Mouse (Mus musculus) MEL-GATA-1-ER (cell line): ENCODE data around the gene Pakap.

Experiments
- DNase-seq: peaks from one replicate; pipeline ENCODE4 v3.0.0-alpha.2; 2012; ENCODE audit warnings: low read depth; ENCODE audit errors: extremely low read depth

Gene Pakap

DNA sequence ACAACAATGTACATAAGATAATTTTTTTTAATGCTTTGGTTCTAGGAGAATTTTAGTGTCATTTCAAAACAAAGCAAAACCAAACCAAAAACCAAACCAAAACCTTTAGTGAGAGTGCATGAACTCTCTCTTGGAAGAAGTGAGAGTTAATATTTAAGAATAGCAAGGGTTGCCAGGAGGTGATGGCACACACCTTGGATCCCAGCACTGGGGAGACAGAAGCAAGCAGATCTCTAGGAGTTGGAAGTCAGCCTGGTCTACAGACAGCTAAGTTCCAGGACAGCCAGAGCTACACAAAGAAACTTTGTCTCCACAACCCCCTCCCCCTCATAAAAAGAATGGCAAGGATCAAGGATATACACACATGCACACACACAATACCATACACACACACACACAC lies 345.0 kb downstream of the Pakap start:
- no peak for DNase-seq

DNA sequence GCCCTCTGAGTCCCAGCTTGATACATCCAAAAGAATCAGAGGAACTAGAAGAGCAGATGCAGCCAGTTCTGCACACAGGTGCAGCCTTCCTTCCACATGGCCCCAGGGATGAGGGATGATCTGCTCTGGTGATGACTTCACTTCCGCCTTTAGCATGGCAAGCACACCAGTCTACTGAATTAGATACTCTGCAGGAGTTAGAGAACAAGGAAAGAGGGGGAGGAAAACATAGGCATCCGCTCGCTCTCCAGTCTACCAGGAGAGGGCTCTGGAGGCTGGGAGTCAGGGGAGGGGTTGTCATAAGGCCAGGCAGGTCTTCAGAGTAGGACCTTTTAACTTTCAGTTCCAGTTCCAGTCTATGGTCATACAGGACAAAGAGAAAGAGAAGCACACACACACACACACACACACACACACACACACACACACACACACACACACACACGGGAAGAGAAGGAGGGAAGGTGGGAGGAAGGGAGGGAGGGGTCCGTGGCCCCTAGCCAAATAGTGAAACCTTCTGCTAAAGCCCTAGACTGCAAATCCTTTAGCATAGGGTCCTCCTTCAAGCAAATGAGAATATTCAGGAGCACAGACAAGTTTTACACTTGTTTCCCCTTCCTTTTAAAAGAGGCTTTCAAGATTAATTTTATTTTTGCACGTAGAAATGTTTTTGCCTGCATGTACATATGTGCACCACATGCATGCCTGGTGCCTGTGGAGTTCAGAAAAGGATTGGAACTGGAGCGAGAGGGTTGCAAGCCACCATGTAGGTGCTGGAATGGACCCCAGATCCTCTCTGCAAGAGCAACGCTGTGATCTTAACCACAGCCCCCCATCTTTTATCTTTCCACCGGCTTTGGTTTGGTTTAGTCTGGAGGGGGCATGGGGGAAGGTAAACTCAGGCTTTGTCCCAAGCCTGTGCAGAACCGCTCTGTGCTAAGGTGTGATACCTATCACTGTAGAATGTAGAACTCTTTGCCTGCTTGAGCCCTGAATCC lies 346.5 kb downstream of the Pakap start:
- DNase-seq: no peak

DNA sequence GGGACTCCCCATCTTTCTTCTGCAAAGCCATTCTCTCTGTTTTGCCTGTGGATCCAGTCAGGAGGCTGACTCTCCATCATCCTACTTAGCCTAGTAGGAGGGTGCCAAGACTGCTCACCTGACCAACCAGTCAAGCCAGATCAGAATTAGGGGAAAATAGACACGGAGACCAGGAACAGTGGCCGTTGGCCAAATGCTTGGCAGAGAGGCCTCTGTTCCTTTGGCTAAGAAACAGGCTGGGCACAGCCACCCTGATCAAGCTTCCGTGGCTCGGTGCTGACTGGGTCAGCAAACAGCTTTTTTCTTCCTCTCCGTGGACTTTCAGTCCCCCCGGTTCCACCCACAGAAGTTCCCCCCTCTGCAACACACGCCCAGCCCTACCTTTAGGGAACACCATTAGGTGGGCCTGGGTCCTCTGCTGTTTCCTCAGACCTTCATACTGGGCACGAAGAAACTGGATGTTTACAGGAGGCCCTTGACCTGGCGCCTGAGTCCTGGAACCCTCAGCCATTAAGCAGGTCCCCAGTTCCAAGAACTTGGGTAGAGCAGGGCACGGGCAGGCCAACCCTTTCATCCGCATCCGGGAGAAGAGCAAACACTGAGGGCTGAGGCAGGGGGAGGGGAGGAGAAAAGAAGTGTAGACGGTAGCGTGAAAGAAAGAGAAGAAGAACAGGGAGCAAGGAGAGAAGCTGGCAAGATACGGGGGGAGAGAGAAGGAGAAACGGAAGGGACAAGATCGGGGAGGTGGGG lies 347.4 kb downstream of the Pakap start:
- no peak for DNase-seq

DNA sequence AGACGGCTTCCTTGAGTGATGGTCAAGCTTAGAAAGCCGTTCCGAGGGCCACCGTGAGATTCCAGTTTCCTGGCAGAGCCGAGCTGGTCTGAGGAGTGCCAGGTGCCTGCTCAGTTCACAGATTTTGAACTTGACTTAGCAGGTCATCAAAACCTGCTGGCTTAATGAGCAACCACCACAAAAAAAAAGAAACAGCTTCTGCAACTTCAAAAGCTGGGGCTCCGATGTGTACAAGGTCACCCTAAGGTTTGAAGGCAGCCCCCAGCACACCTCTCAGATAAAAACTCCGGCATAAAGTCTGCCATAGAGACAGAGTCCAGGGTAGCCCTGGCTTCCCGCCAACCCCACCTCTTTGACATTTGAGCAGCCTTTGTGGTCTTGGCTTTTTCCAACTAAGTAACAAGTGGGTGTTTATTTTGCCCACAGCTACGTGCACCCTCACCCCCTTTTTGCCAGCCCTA lies 348.3 kb downstream of the Pakap start, which contains the start of gene D630039A03Rik:
TSS of gene D630039A03Rik (minus strand) at position 97 of the 461 bp plus-strand sequence.
- DNase-seq: no peak

DNA sequence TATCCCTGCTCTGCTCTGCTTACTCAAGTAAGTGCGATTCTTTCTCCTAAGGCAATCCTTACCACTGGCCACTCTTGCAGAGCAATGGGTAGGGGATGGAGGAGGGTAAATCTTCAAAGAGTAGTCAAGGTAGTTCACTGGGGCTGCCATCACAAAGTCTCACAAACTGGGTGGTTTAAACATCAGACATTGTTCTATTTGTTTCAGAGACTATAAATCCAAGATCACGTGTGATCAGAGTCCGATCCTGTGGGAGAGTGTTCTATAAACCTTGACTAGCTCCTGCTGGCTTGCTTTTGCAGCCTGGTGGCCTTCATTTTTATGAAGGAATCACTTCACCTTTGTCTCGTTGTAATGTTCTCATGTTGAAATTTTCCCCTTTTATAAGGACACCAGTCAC lies 348.7 kb downstream of the Pakap start:
- DNase-seq: no peak

DNA sequence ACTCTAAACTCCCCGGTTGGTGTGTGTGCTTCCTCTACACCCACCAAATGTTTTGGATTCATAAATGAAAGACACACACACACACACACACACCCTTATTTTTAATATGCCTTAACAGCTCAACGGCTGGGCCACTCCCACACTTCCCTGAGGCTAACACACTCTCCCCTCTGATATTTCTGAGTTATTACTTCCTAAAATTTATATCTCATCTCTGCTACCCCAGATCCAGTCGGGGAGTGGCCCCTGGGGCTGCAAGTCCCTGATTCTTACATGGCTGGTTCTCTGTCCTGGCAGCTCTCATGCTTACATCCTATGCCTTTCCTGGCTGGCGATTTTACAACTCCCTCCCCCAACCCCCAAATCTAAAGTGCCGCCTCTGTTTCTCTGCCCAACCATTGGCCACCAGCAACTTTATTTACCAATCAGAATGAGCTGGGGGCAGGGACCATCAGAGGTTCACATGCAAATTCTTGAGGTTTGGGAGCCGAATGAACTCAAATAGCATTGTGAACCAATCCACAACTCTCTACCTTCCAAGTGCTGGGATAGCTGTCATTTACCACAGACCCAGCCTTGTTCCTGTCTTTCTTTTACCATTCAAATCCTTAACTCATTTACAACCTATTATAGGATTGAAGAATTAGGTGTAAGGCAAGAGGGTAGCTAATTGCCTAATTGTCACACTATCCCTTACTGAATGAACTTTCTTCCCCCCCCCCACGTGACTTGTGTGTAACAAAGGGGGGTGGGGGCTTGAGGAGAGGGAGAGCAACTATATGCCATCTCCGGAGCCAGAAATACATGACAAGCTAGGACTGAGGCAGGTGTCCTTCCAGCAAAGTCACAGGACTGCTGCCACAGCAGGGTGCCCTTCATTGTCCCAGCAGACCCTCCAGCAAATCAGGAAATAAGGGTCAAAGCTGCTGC lies 351.8 kb downstream of the Pakap start:
- DNase-seq: peak; percentile 83

DNA sequence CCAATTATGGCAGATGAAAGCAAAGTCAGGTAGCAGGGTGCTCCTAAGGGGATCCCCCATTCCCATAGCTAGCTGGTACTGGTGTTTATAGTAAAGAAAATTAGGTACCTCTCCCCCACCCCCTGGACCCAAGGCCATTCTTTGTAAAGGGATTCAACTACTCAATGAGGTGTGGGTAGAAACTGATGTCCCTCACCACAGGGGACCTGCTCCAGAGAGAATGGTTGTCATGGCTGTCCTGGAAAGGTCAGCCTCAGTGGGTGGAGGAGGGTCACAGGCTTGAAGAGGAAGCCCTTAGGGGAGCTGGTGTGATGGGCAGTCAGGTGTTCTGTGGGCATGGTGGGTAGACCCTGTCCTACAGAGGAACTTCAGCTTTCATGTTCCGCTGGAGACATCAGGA lies 352.5 kb downstream of the Pakap start:
- no peak for DNase-seq

DNA sequence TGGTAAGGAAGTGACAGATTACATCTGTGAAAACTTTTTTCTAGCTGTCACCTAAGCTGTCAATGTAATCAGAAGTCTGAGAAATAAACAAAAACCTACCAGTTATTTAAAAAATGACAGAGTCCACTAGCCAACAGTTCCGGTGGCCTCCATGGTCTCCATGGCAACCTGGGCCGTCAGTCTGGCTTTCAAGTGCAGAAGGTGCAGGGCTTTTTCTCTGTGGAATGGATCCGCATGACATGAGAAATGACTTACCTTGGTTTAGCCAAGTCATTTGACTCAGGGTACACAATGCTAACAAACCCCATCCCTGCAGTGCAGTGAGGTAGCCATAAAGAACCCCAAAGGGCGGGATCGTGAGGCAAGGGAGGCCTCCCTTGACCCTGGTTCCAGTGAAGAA lies 354.2 kb downstream of the Pakap start:
- no peak for DNase-seq

DNA sequence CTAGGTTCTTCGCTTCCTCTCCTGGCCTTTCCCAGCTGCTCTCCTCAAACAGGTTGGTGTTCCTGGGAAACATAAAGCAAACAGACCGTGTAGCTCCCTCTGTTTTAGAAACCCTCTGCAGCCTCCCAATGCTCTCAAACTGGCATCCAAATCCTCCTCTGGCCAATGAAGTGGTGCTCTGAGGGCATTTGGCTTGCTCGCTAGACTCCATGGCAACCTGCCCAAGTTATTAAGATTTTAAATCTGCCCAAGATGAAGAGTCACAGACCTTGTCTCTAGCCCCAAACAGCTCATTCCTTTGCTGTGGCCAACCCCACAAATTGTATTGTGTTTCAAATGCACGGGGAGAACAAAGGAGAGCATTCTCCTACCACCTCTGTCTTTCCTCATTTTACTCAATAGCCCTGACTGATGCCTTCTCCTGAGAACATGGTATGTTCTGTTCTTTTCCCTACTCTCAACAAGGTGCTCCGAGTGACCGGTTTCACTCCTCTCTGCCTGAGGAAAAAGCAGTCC lies 356.6 kb downstream of the Pakap start:
- DNase-seq: no peak

DNA sequence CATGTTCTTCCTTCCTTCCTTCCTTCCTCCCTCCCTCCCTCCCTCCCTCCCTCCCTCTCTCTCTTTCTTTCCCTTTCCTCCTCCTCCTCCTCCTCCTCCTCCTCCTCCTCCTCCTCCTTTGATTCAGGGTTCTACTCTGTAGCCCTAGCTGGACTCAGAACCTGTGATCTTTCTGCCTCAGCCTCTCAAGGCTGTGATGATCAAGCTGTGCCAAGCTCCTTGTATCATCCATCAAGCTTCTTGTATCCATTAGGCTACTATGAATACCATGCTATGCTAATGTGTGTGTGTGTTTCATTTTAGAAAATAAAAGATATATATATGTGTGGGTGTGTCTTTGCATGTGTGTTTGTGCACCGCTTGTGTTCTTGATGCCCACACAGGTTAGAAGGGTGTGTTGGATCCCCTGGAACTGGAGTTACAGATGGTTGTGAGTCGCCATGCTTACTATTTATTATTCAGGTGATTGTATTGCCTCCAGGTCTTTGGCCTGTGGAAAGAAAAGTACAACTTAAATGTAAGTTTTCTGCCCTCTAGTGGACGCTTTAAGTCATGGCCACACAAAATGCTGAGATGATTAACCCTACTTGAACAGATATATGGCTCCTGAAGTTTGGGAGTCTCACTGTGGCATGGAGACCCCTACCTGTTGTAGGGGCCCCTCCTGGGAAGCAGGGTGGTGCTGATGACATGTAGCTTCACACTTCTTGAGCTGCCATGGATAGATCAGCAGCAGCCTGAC lies 359.7 kb downstream of the Pakap start:
- DNase-seq: peak; percentile 43

DNA sequence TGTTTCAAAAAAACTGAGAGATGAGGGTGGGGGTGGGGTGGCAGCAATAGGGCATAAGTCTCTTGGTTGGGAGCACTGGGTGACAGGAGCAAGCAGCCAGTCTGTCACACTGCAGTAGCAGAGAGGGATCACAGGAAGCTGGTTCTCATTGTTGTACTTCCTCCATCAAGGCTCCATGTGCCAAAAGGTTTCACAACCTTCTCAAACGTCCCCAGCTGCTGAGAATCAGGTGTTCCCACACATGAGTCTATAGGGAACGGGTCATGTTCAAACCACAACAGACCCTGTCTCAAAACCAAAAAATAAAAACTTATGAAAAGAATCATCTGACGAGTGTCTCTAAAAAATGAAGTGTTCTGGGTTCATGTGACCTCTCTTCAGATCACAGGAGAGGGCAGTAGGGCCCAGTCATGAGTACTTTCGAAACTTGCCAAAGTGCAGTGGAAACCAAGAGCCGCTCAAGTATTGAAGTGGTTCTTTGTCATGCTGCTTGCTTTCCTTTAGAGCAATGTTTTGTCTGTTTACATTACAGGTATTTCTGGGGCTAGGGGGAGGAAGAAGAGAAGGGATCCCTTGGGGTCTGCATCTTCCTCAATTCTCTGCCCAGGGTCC lies 362.7 kb downstream of the Pakap start:
- DNase-seq: no peak

DNA sequence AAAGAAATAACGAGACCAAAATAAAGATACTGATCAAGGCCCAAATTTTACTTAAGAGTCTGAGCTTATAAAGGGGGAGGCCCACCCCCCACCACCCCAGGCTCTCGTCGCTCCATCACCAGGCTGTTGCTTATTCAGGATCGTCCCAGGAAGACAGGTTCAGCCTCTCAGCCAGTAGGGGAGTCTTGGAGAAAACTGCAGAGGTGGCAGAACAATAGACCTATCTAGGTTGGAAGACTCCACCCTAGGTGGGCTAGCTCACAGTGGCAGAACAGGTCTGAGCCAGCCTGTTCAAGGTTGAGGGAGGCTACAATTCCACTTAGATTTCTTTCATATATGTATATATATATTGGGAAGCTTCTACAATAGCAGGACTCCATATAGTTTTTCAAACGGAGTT lies 366.2 kb downstream of the Pakap start:
- DNase-seq: no peak

DNA sequence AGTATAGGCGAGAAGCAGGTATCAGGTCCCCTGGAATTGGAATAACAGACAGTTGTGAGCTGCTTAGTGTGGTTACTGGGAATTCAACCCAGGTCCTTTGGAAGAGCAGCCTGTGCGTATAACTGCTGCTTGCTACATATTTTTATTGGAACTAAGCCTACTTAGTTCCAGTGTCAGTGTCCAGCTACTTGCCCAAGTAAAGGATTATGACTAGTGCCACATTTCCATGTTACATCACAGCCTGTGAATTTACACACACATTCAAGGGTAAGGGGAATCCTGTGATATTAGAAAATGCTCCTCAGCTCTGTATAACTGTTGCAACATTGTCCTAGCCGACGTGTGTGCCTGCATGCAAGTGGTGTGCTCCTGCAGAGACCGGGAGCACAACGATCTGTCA lies 369.3 kb downstream of the Pakap start:
- no peak for DNase-seq

DNA sequence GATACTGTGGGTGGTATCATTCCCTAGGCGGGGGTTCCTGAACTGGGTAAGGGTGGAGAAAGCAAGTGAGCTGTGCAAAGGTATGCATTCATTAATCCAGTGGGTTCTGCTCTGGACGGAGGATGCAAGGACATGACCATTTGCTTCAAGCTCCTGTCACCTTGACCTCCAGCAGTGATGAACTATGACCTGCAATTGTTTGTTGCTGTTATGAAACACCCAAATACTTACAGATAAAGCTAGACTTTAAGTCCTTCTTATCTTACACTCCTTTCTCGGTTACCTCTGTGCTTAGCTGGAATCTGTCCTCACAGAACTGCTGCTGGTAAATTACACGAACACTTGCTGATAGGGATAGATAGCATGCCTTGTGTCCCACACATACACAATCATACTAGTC lies 372.7 kb downstream of the Pakap start:
- no peak for DNase-seq

DNA sequence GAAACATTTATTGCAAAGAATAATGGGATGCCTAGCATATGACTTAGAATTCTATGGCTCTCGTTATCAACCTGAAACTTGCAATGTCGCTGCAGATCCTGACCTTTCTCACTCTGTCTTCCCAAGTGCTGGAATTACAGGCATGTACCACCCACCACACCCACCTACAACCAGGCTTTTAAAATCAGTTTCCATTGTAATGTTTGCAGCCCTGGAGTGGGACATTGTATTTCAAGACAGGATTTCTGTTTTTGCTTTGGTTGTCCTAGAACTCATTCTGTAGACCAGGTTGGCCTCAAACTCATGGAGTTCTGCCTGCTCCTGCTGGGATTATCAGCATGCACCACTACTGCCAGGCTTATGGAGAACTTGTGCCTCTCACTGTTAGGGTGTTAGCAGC lies 374.9 kb downstream of the Pakap start:
- no peak for DNase-seq
